Mouse (Mus musculus) embryonic stem cell, embryonic (primary cell): Measurements from ENCODE around the gene Pde1b.

Experiments
- CTCF ChIA-PET, 4 experiments: fragments of 300-600 bp in 2 of 4; fragments of 350-600 bp in 2 of 4; sonication (Branson Sonifier 250); formaldehyde crosslinking; loops; one replicate each; lab custom pipeline; 2022; ENCODE audit warnings: inconsistent platforms in 2 of 4; lab: Charles Lee
- POLR2A ChIA-PET, 4 experiments: fragments of 300-600 bp in 2 of 4; fragments of 350-600 bp in 2 of 4; sonication (Branson Sonifier 250); formaldehyde crosslinking; loops; one replicate each; lab custom pipeline; 2022; ENCODE audit warnings: antibody characterized with exemption in 4 of 4, inconsistent platforms in 1 of 4; lab: Charles Lee

Pde1b gene

GRCm38 (mm10) chr15:103498157-103498556 is 4.7 kb upstream of the Pde1b start:
- ChIA-PET CTCF (interaction anchor here in 1 of 4 experiments (0.5 kb wide), 1 partner anchor 69 kb away, joined by 4 read pairs; no protein-coding TSS in a partner anchor), POLR2A (interaction anchor here in 1 of 4 experiments (1.1 kb wide), 1 partner anchor 16 kb away, joined by 4 read pairs; no protein-coding TSS in a partner anchor)

- CTCF ChIA-PET: interaction anchor here in 1 of 4 experiments (0.6 kb wide), 1 partner anchor 128 kb away, joined by 5 read pairs; no protein-coding TSS in a partner anchor
- POLR2A ChIA-PET: interaction anchor here in 1 of 4 experiments (0.8 to 1.7 kb wide), 2 partner anchors 10 to 33 kb away, joined by 3 to 5 read pairs; no protein-coding TSS in a partner anchor
These were observed 2.1 kb upstream of the Pde1b start for GRCm38 (mm10) chr15:103500723-103501122.

GRCm38 (mm10) chr15:103501186-103501585 is 1.6 kb upstream of the Pde1b start:
- CTCF ChIA-PET: interaction anchor here in 1 of 4 experiments (0.6 kb wide), 1 partner anchor 128 kb away, joined by 5 read pairs; no protein-coding TSS in a partner anchor
- POLR2A ChIA-PET: interaction anchor here in 1 of 4 experiments (0.6 to 1.7 kb wide), 2 partner anchors 32 to 83 kb away, joined by 4 to 5 read pairs; no protein-coding TSS in a partner anchor

- CTCF ChIA-PET: interaction anchor here in 3 of 4 experiments (0.7 to 1.3 kb wide), 5 partner anchors 27 to 188 kb away, joined by 3 to 5 read pairs (median 3); no protein-coding TSS in a partner anchor
- POLR2A ChIA-PET: interaction anchor here (0.6 to 3.7 kb wide), 20 partner anchors 10 to 1292 kb away, joined by 3 to 29 read pairs (median 4); partner anchors contain the start of gene Ppp1r1a (in 1 of the 4)
These were observed 392 bp downstream of the Pde1b start for GRCm38 (mm10) chr15:103503251-103503600.

- ChIA-PET CTCF (interaction anchor here in 3 of 4 experiments (0.7 to 1.3 kb wide), 4 partner anchors 49 to 189 kb away, joined by 3 to 5 read pairs (median 3); no protein-coding TSS in a partner anchor), POLR2A (interaction anchor here (0.6 to 3.7 kb wide), 18 partner anchors 10 to 1292 kb away, joined by 3 to 29 read pairs (median 4); partner anchors contain the start of gene Ppp1r1a (in 1 of the 4))
These were observed 826 bp downstream of the Pde1b start for GRCm38 (mm10) chr15:103503660-103504059.

- POLR2A ChIA-PET: interaction anchor here in 1 of 4 experiments (2.2 kb wide), 1 partner anchor 10 kb away, joined by 12 read pairs; no protein-coding TSS in a partner anchor
- CTCF ChIA-PET: interaction anchor here in 1 of 4 experiments (1.8 kb wide), 1 partner anchor 21 kb away, joined by 5 read pairs; no protein-coding TSS in a partner anchor
These were observed 6.5 kb downstream of the Pde1b start for GRCm38 (mm10) chr15:103509317-103509716.

GRCm38 (mm10) chr15:103511652-103512051 is 8.8 kb downstream of the Pde1b start:
- ChIA-PET CTCF (interaction anchor here in 1 of 4 experiments (0.5 to 0.7 kb wide), 2 partner anchors 12 to 498 kb away, joined by 3 read pairs; no protein-coding TSS in a partner anchor), POLR2A (interaction anchor here in 2 of 4 experiments (1.1 to 1.8 kb wide), 2 partner anchors 21 to 26 kb away, joined by 3 to 4 read pairs; partner anchors contain the start of gene Ppp1r1a (in 1 of the 2))

- POLR2A ChIA-PET: interaction anchor here in 3 of 4 experiments (0.6 to 2.8 kb wide), 18 partner anchors 8 to 284 kb away, joined by 3 to 29 read pairs (median 4); partner anchors contain the start of genes Pde1b (in 2 of the 3), Nckap1l (in 1 of the 3) and Ppp1r1a (in 1 of the 3)
- CTCF ChIA-PET: interaction anchor here in 2 of 4 experiments (0.6 to 1.0 kb wide), 3 partner anchors 17 to 18 kb away, joined by 3 to 8 read pairs (median 5); no protein-coding TSS in a partner anchor
These were observed 10.8 kb downstream of the Pde1b start for GRCm38 (mm10) chr15:103513621-103514031.

GRCm38 (mm10) chr15:103514119-103514518 is 11.3 kb downstream of the Pde1b start:
- ChIA-PET CTCF (interaction anchor here in 2 of 4 experiments (0.6 to 1.0 kb wide), 3 partner anchors 16 to 165 kb away, joined by 5 to 8 read pairs (median 5); no protein-coding TSS in a partner anchor), POLR2A (interaction anchor here (0.6 to 2.8 kb wide), 19 partner anchors 8 to 285 kb away, joined by 3 to 29 read pairs (median 4); partner anchors contain the start of genes Pde1b (in 2 of the 4), Nckap1l (in 1 of the 4) and Ppp1r1a (in 1 of the 4))

- CTCF ChIA-PET: no interaction called here
- POLR2A ChIA-PET: interaction anchor here in 3 of 4 experiments (0.7 to 2.8 kb wide), 4 partner anchors 11 to 30 kb away, joined by 4 to 29 read pairs (median 10); partner anchors contain the start of gene Pde1b (in 1 of the 3)
These were observed 12.1 kb downstream of the Pde1b start for GRCm38 (mm10) chr15:103514914-103515313.

- CTCF ChIA-PET: interaction anchor here in 3 of 4 experiments (0.6 to 2.2 kb wide), 3 partner anchors 11 to 304 kb away, joined by 6 to 15 read pairs (median 9); no protein-coding TSS in a partner anchor
- POLR2A ChIA-PET: interaction anchor here in 3 of 4 experiments (0.8 to 4.0 kb wide), 20 partner anchors 8 to 279 kb away, joined by 3 to 25 read pairs (median 5); partner anchors contain the start of genes Pde1b (in 2 of the 3), Ppp1r1a (in 2 of the 3) and Cbx5 (in 1 of the 3)
These were observed 16.0 kb downstream of the Pde1b start for GRCm38 (mm10) chr15:103518600-103519385.

GRCm38 (mm10) chr15:103519386-103520378 is 16.8 kb downstream of the Pde1b start:
- POLR2A ChIA-PET: interaction anchor here (0.6 to 4.0 kb wide), 27 partner anchors 9 to 1120 kb away, joined by 3 to 25 read pairs (median 4); partner anchors contain the start of genes Pde1b (in 4 of the 4), Ppp1r1a (in 3 of the 4), Cbx5 (in 1 of the 4) and Mucl1 (in 1 of the 4)
- CTCF ChIA-PET: interaction anchor here in 2 of 4 experiments (0.8 to 2.2 kb wide), 3 partner anchors 10 to 11 kb away, joined by 4 to 15 read pairs (median 9); no protein-coding TSS in a partner anchor

GRCm38 (mm10) chr15:103522458-103523099 is 19.7 kb downstream of the Pde1b start:
- ChIA-PET POLR2A (interaction anchor here in 3 of 4 experiments (0.5 to 3.9 kb wide), 19 partner anchors 8 to 591 kb away, joined by 3 to 18 read pairs (median 4); partner anchors contain the start of genes Pde1b (in 3 of the 3) and Ppp1r1a (in 2 of the 3)), CTCF (interaction anchor here in 2 of 4 experiments (0.6 to 1.0 kb wide), 3 partner anchors 8 to 29 kb away, joined by 3 to 5 read pairs (median 4); no protein-coding TSS in a partner anchor)

- POLR2A ChIA-PET: interaction anchor here in 3 of 4 experiments (0.6 to 3.9 kb wide), 15 partner anchors 8 to 592 kb away, joined by 3 to 18 read pairs (median 5); partner anchors contain the start of genes Ppp1r1a (in 2 of the 3) and Pde1b (in 1 of the 3)
- CTCF ChIA-PET: interaction anchor here in 2 of 4 experiments (0.6 to 1.0 kb wide), 2 partner anchors 17 to 29 kb away, joined by 4 to 5 read pairs; no protein-coding TSS in a partner anchor
These were observed 20.3 kb downstream of the Pde1b start for GRCm38 (mm10) chr15:103523156-103523555.

GRCm38 (mm10) chr15:103530372-103530771 is 27.5 kb downstream of the Pde1b start:
- ChIA-PET POLR2A (interaction anchor here in 3 of 4 experiments (0.5 to 3.0 kb wide), 14 partner anchors 8 to 1130 kb away, joined by 3 to 20 read pairs (median 4); partner anchors contain the start of gene Pde1b (in 1 of the 3)), CTCF (interaction anchor here (0.5 to 2.3 kb wide), 44 partner anchors 8 to 429 kb away, joined by 3 to 23 read pairs (median 4); partner anchors contain the start of gene Pde1b (in 1 of the 4))
